Mouse (Mus musculus) heart, adult 11 months (tissue): ENCODE results near the gene Bin2.

ENCODE experiments used
- DNase-seq: peaks from one replicate; pipeline ENCODE4 v3.0.0; 2022

The Bin2 gene

DNA sequence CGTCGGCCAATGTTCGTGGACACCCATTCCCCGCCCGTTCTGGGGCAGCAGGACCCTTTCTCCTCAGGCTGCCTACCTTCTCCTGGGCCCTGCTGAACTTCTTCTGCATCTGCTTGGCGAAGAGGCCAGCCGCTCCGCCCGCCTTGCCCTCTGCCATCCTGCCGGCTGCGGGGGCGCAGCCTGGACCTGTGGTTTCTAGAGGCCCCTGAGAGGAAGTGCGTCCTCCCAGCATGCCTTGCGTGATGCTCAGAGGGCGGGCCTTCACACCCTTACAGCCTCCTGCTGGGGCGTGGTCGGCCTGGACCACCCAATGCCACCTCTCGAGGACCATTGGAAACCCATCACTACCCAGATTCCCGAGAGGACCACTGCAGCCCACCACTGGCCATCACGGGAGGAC, at the start of gene Bin2:
Gene Bin2, minus strand, starts transcription at position 217 of the 400 bp plus-strand sequence.
- peak; percentile 97 for DNase-seq

- no peak for DNase-seq
Observed at GRCm38 (mm10) chr15:100718572-100718971, 49.2 kb upstream of the Bin2 start.

DNA sequence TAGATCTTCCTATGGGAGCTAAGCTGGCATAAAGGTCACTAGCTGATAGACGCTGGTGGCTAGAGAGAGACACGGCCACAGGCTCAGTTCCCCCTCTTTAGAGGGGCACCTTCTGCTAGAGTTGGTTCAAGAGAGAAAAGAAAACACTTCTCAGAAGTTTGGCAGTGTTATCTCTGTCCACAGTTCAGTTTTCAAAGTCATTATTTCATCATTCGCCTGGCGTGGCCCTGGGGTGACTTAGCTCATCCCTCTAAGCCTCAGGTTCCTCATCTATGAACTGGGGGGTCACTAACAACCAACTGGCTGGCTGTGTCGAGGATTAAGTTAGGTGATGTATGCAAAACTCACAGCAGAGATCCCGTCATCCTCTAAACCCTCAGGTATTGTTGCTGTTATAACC, 48.6 kb upstream of the Bin2 start:
- no peak for DNase-seq

- no peak for DNase-seq
Observed at GRCm38 (mm10) chr15:100715399-100715993, 46.1 kb upstream of the Bin2 start.

DNA sequence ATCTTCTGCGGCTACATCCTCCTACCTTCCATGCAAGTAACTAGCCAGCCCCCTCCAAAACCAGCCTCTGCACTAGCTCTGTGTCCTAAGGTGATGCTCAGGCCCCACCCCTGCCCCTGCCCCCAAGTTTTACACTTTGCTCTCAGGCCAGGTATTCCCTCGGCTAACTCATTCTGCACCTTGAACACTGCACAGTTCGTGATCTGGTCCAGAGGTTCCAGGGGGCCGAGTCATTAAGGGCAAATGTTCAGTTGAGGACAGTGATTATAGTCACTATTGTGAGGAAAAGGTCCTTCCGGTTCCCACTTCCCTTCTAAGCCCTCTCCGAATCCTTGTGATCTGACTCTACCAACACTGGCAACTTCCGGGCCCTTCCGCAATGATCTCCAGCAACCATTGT, 45.1 kb upstream of the Bin2 start:
- no peak for DNase-seq

DNA sequence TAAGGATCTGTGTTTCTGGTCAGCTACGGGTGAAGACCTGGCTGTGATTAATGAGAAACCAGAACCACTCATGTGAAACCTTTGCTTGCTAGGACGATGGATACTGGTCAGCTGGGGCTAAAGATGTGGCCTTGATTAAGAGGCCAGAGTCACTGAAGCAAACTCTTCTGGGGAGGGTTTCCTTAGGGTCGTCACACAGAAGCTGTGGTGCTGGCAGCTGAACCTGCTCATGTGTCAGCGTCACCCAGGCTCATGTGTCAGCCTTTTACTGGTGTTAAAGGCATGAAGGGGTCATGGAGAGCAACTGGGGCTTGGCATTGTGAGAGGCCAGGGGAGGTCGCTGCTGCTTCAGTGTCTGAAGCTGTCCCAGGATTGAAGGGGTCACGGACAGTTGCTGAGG, 41.5 kb upstream of the Bin2 start:
- no peak for DNase-seq

DNA sequence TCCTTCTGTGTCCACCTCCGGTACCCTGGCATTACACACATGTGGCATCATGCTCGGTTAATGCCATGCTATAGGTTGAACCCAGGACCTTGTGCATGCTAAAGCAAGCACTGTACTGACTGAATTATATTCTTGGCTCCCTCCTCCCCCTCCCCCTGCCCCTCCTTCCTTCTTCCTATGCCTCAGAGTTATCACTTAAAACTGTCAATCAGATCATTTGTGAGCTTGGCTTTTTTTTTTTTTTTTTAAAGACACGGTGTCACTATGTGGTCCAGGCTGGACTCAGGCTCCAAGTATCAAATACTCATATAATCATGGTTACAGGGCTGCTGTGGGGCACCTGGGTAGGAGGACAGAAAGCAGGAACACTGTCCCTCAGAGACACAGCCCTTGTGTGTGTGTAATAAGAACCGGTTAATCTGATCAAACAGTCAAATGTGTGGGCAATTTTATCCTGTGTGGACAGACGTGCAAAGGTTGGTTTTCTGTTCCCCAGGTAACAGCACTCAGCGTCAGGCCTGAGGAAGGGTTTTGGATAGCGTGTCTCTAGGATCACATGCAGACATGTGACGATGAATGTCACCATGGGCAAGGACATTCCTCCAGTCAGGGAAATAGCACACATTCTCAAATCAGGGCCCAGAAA, 39.2 kb upstream of the Bin2 start:
- DNase-seq: no peak

DNA sequence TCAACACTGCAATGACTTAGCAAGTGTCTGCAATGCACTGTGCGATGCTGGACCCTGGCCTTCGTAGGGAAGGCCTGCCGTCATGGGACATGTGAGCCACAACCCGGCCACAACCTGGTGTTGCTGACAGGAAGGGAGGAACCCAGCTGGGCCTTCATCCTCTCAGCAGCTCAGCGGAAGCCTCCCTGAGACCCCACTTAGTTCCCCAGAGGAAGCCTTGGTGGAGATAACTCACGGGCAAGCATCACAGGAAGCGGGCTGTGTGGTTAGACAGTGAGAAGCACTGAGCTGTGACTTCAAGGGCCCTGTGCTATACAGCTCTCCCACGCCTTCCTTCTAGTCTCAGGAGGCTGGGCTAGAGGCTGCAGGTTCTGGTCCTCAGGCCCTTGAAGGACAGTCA, 36.9 kb upstream of the Bin2 start:
- no peak for DNase-seq

DNA sequence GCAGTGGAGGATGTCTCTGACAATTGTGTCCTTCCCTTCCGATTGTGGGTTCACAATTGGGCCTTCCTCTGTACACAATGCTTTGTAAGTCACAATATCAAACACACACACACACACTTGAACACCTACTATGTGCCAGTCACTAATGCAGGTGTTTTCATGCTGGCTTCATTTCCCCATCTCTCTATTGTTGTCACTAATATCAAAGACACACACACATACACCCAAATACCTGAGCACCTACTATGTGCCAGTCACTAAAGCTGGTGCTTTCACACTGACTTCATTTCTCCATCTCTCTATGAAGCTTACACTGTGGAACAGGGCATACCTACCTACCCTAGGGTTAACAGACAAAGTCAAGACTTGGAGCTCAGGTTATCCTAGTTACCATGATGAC, 36.0 kb upstream of the Bin2 start:
- DNase-seq: no peak

- DNase-seq: no peak
Observed at GRCm38 (mm10) chr15:100703913-100704312, 34.6 kb upstream of the Bin2 start.

DNA sequence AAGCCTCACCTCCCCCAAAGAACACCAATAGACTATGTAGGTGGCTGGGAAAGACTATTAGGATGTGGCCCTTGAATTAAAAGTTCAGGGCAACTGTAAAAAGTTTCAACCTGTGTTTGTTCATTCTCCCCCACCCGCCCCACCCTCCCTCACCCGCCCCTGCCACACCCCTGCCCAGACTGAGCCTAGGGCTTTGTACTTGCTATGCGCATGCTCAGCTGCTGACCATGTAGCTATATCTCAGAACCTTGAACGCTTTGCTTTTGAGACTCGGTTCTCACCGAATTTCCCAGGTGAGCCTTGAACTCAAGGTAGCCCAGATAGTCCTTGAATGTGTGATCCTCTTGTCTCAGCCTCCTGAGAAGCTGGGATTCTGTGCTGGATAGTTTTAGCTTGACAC, 32.5 kb upstream of the Bin2 start:
- no peak for DNase-seq

DNA sequence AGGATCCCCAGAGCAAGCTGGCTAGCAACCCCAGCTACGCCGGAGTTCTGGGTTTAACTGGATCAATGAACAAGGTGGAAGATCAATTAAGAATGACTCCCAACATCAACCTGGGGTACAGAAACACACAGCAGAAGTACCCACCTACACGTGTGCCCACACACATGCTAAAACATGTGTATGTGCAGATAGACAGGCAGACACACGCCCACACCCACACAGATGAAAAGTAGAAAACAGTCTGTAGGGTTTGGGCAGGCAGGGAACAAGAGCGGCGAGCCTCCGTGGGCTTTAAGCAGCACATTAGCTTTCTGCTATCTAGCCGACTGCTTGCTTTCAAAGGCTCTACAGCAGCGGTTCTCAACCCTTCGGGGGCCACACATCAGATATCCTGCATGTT, 31.8 kb upstream of the Bin2 start:
- DNase-seq: no peak

DNA sequence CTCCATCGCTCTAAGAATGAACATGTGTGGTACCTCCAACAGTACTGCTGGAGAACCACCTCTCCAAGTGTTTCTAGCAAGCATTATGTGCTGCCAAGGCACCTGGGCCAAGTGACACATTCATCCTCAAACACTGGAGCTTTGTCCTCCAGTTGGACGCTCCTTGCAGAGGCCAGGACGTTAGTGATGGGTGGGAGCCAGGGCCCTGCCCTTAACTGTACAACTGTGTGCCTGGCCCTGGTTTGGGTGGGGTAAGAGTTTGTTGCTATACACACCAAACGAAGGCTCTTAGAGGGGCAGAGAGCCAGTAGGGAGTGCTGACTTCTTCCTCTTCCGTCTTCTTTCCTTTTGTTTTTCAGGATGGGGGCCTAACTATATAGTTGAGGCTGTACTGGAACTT, 31.1 kb upstream of the Bin2 start:
- DNase-seq: no peak

DNA sequence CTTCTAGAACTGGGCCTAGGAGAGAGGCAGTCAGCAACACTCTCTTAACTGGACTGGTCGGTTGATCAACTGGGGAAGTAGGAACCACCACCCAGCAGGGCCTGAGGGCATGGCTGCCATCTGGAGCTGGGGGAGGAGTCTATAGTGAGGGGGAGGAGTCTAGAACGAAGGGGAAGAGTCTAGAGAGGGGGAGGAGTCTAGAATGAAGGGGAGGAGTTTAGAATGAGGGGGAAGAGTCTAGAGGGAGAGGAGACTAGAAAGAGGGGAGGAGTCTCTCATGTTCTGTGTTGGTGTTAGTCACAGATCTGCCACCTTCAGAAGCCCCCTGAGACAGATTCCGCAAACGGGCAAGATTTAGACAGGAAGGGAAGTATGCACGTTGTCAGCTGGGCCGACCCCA, 30.0 kb upstream of the Bin2 start:
- DNase-seq: no peak

DNA sequence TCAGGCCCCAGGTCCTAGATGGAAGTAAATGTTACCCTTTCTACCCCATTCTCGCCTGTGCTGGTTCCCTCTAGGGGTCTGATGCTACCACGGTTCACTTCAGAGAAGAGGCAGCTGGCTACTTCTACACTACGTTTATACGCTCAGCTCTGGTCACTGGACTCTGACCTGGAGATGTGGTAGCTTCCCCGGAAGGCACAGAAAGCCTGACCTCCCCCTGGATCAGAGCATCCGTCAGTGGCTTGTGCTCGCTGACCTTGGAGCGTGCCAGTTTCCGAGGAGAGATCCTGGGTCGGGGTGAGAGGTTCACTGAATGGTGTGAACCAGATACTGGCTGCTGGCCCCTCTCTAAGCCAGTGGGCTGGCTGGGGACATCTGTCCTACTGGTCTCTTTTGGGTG, 28.7 kb upstream of the Bin2 start:
- DNase-seq: no peak

DNA sequence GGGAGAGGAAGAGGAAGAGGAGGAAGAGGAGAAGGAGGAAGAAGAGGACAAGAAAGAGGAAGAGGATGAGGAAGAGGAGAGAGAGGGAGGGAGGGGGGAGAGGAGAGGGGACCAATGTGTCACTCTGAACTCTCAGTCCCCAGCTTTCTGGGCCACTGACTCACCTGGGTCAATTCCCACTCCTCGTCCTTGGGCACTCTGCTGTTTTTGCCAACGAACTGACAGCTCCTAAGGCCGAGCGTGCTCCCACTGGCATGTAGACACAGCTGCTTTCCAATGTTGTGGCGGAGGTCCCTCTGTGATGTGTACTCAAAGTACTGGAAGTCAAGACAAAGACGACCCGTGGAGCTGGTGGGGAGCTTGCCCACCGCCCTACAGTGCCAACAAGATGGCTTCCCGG, 25.1 kb upstream of the Bin2 start:
- DNase-seq: no peak

DNA sequence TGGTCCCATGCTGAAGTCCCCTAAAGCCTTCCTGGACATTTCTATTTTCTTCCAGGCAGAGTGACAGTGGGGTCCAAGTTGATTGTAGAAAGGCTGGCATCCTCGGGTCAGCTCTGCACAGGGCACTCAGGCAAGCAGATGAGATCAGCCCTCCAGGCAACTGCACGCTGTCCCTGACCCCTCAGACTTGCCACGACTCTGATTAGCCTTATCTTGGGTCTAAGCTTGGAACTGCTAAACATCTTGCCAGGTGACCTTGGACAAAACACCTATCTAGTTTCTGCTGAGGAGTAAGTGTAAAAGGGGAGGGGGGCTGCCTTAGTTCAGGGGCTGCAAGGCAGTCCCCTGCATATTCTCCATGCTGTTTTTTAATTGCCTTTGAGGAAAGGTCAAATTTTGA, 22.6 kb upstream of the Bin2 start:
- no peak for DNase-seq

DNA sequence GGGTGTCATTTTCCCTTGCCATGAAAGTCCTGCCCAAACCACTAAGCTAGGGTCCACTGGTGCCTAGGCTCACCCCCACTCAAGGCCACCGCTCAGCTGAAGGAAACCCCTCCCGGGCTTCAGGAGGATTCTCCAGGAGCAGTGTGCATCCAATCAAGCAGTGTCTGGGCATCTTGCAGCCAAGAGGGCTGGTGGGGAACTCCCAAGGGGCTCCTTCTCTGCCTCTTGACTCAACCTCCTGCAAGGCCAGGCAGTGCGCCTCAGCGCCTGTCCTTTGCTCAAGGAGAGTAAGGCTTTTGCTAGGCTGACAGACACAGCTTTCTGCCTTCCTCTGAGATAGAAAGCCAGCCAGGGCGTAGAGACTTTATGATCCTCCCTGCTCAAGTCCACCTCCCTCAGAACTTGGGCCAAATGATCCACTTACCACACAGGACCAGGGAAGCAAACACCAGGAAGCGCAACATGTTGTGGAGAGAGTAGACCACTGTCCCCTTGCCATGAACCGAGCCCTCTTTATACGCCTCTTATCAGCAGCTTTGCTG, 18.1 kb upstream of the Bin2 start, which contains the start of gene Cela1:
Gene Cela1, minus strand, starts transcription at position 492 of the 542 bp plus-strand sequence.
- no peak for DNase-seq

GRCm38 (mm10) chr15:100686989-100687388, 17.6 kb upstream of the Bin2 start:
- DNase-seq: no peak

DNA sequence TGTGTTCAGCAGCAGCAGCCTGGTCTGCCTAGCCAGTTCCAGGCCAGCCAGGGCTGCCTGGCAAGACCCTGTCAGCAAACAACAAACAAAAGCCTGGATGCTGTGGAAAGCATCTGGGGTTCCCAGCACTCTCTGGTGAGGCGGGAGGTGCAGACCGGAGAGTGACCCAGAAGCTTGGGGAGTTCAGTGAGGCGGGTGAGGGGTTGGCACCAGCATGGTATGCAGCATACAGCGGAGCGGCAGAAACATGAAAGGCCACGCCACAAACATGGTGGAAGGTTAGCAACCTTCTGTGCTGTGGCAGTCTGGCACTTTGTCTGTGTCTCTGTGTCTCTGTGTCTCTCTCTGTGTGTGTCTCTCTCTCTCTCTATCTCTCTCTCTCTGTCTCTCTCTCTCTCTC, 17.1 kb upstream of the Bin2 start:
- no peak for DNase-seq

- DNase-seq: no peak
Observed at GRCm38 (mm10) chr15:100685849-100686248, 16.5 kb upstream of the Bin2 start.

GRCm38 (mm10) chr15:100685255-100685654, 15.9 kb upstream of the Bin2 start:
- no peak for DNase-seq

GRCm38 (mm10) chr15:100684450-100684849, 15.1 kb upstream of the Bin2 start:
- no peak for DNase-seq

DNA sequence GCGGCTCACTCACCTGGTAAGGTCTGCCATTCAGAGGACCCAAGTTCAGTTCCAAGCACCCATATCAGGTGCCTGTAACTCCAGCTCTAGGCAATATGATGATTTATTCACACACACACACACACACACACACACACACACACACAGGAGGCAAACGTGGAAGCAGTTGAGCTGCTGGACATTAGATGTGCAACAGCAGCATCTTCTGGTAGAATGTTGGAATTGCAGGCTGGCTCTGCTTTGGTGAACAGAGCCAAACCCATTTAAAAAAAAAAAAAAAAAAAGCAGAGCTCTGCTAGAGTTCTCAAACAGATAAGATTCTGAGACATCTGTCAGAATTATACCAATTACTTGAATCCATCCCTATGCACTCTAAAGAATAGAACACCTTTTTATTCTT, 13.7 kb upstream of the Bin2 start:
- peak; percentile 94 for DNase-seq

- no peak for DNase-seq
Observed at GRCm38 (mm10) chr15:100681770-100682169, 12.4 kb upstream of the Bin2 start.
